Mouse (Mus musculus) MEL (cell line): ENCODE measurements around the gene Nkain1. TPM values are rescaled to one million over a fixed set of nuclear protein-coding genes. Genes with fewer than 3 reads are reported as not detected.

Source experiments
- DNase-seq: peaks from one replicate; pipeline ENCODE4 v3.0.0; 2011; ENCODE audit warnings: low read depth, low spot score
- H3K27ac ChIP-seq: 2 replicates; pipeline ENCODE4 v1.5.1; 2012; ENCODE audit warnings: low read depth, mild to moderate bottlenecking, control low read depth, low read length, moderate library complexity; ENCODE audit not compliant: control insufficient read depth
- H3K27me3 ChIP-seq, 2 experiments: fragments of 150-350 bp in 1 of 2; sonication (generic) in 1 of 2; 2 replicates each; pipeline ENCODE4 v1.6.1; 2012; ENCODE audit warnings: low read length in 2 of 2, mild to moderate bottlenecking in 2 of 2, improper control_type of control experiment in 1 of 2, moderate library complexity in 1 of 2; ENCODE audit not compliant: insufficient read depth in 2 of 2, control insufficient read depth in 1 of 2
- H3K36me3 ChIP-seq, 2 experiments: 2 replicates each; pipeline ENCODE4 v1.6.1; 2012 to 2014; ENCODE audit warnings: low read length in 2 of 2, improper control_type of control experiment in 1 of 2, inconsistent platforms in 1 of 2, mild to moderate bottlenecking in 1 of 2; ENCODE audit not compliant: insufficient read depth in 2 of 2, control insufficient read depth in 1 of 2
- H3K4me1 ChIP-seq, 2 experiments: fragments of 150-350 bp in 1 of 2; sonication (generic) in 1 of 2; 2 replicates each; pipeline ENCODE4 v1.6.1; 2012; ENCODE audit warnings: low read length in 2 of 2, improper control_type of control experiment in 1 of 2, mild to moderate bottlenecking in 1 of 2; ENCODE audit not compliant: insufficient read depth in 2 of 2, control insufficient read depth in 1 of 2
- H3K4me3 ChIP-seq, 2 experiments: fragments of 150-350 bp in 1 of 2; sonication (generic) in 1 of 2; 2 replicates each; pipeline ENCODE4 v1.5.1; 2012; ENCODE audit warnings: low read depth in 2 of 2, low read length in 2 of 2, mild to moderate bottlenecking in 2 of 2, moderate library complexity in 2 of 2, control low read depth in 1 of 2, improper control_type of control experiment in 1 of 2; ENCODE audit not compliant: control insufficient read depth in 1 of 2, insufficient read depth in 1 of 2
- H3K79me2 ChIP-seq: 2 replicates; pipeline ENCODE4 v1.6.1; 2012; ENCODE audit warnings: mild to moderate bottlenecking, low read length, moderate library complexity; ENCODE audit not compliant: control insufficient read depth, poor library complexity, insufficient read depth
- H3K9ac ChIP-seq: 2 replicates; pipeline ENCODE4 v1.6.1; 2012; ENCODE audit warnings: low read depth, mild to moderate bottlenecking, control low read depth, low read length, moderate library complexity; ENCODE audit not compliant: control insufficient read depth, poor library complexity, severe bottlenecking
- H3K9me3 ChIP-seq: fragments of 150-350 bp; sonication (generic); replicated peaks from 2 replicates; pipeline ENCODE4 v1.6.1; 2012; ENCODE audit warnings: mild to moderate bottlenecking, low read length, improper control_type of control experiment, moderate library complexity; ENCODE audit not compliant: insufficient read depth
- BHLHE40 ChIP-seq: IDR thresholded peaks from 2 replicates; pipeline ENCODE4 v1.6.1; 2012; ENCODE audit warnings: low read depth, mild to moderate bottlenecking, inconsistent platforms, low read length, improper control_type of control experiment, borderline replicate concordance
- CHD1 ChIP-seq: IDR thresholded peaks from 2 replicates; pipeline ENCODE4 v1.6.1; 2012; ENCODE audit warnings: low read depth, mild to moderate bottlenecking, inconsistent platforms, low read length, improper control_type of control experiment
- CHD2 ChIP-seq: IDR thresholded peaks from 2 replicates; pipeline ENCODE4 v1.6.1; 2011; ENCODE audit warnings: low read length, improper control_type of control experiment
- CTCF ChIP-seq, 3 experiments: IDR thresholded peaks in 2 of 3; conservative IDR thresholded peaks in 1 of 3; 2 replicates each; pipeline ENCODE4 v1.5.1; 2011 to 2012; ENCODE audit warnings: low read length in 3 of 3, low read depth in 2 of 3, mild to moderate bottlenecking in 2 of 3, improper control_type of control experiment in 1 of 3, inconsistent platforms in 1 of 3, mixed read lengths in 1 of 3, moderate library complexity in 1 of 3; ENCODE audit not compliant: control insufficient read depth in 1 of 3, insufficient read depth in 1 of 3, poor library complexity in 1 of 3, severe bottlenecking in 1 of 3
- ELF1 ChIP-seq: IDR thresholded peaks from 2 replicates; pipeline ENCODE4 v1.6.1; 2014; ENCODE audit warnings: low read depth, mild to moderate bottlenecking, inconsistent platforms, low read length, improper control_type of control experiment, moderate library complexity
- ETS1 ChIP-seq: IDR thresholded peaks from 2 replicates; pipeline ENCODE4 v1.6.1; 2012; ENCODE audit warnings: low read depth, mild to moderate bottlenecking, inconsistent platforms, low read length, improper control_type of control experiment, moderate library complexity
- GABPA ChIP-seq: IDR thresholded peaks from 2 replicates; pipeline ENCODE4 v1.6.1; 2012; ENCODE audit warnings: low read depth, mild to moderate bottlenecking, inconsistent platforms, low read length, improper control_type of control experiment, moderate library complexity
- GATA1 ChIP-seq: IDR thresholded peaks from 2 replicates; pipeline ENCODE4 v1.6.1; 2011; ENCODE audit warnings: low read depth, low read length, improper control_type of control experiment
- HCFC1 ChIP-seq: IDR thresholded peaks from 2 replicates; pipeline ENCODE4 v1.6.1; 2012; ENCODE audit warnings: low read depth, mild to moderate bottlenecking, inconsistent platforms, low read length, improper control_type of control experiment, moderate library complexity
- KAT2A ChIP-seq: conservative IDR thresholded peaks from 2 replicates; pipeline ENCODE4 v1.6.1; 2012; ENCODE audit warnings: low read depth, low read length, improper control_type of control experiment, inconsistent platforms
- MAX ChIP-seq: IDR thresholded peaks from 2 replicates; pipeline ENCODE4 v1.6.1; 2011; ENCODE audit warnings: low read length, improper control_type of control experiment
- MEF2A ChIP-seq: IDR thresholded peaks from 2 replicates; pipeline ENCODE4 v1.6.1; 2014; ENCODE audit warnings: low read depth, mild to moderate bottlenecking, inconsistent platforms, low read length, improper control_type of control experiment; ENCODE audit not compliant: poor library complexity, insufficient replicate concordance, severe bottlenecking; ENCODE audit errors: extremely low read depth
- MXI1 ChIP-seq: IDR thresholded peaks from 2 replicates; pipeline ENCODE4 v1.6.1; 2011; ENCODE audit warnings: mild to moderate bottlenecking, low read depth, low read length, improper control_type of control experiment
- MYB ChIP-seq: IDR thresholded peaks from 2 replicates; pipeline ENCODE4 v1.6.1; 2011; ENCODE audit warnings: mild to moderate bottlenecking, low read depth, low read length, improper control_type of control experiment
- MYC ChIP-seq: IDR thresholded peaks from 2 replicates; pipeline ENCODE4 v1.6.1; 2011; ENCODE audit warnings: low read depth, mild to moderate bottlenecking, low read length, improper control_type of control experiment, moderate library complexity
- NRF1 ChIP-seq: IDR thresholded peaks from 2 replicates; pipeline ENCODE4 v1.6.1; 2014; ENCODE audit warnings: low read depth, mild to moderate bottlenecking, inconsistent platforms, low read length, improper control_type of control experiment, moderate library complexity; ENCODE audit not compliant: poor library complexity, insufficient read depth, severe bottlenecking
- POLR2A ChIP-seq, 2 experiments: IDR thresholded peaks; 2 replicates each; pipeline ENCODE4 v1.6.1; 2011 to 2012; ENCODE audit warnings: low read length in 2 of 2, mild to moderate bottlenecking in 2 of 2, control low read depth in 1 of 2, improper control_type of control experiment in 1 of 2, low read depth in 1 of 2, moderate library complexity in 1 of 2; ENCODE audit not compliant: control insufficient read depth in 1 of 2, insufficient read depth in 1 of 2, poor library complexity in 1 of 2
- POLR2AphosphoS2 ChIP-seq: IDR thresholded peaks from 2 replicates; pipeline ENCODE4 v1.6.1; 2011; ENCODE audit warnings: low read length, improper control_type of control experiment
- POLR2AphosphoS5 ChIP-seq: IDR thresholded peaks from 2 replicates; pipeline ENCODE4 v1.6.1; 2012; ENCODE audit warnings: low read depth, borderline replicate concordance, mild to moderate bottlenecking, inconsistent platforms, low read length, moderate library complexity, mixed read lengths
- RCOR1 ChIP-seq: IDR thresholded peaks from 2 replicates; pipeline ENCODE4 v1.6.1; 2012; ENCODE audit warnings: low read depth, mild to moderate bottlenecking, inconsistent platforms, low read length, improper control_type of control experiment
- SIN3A ChIP-seq: IDR thresholded peaks from 2 replicates; pipeline ENCODE4 v1.6.1; 2012; ENCODE audit warnings: low read length, improper control_type of control experiment, inconsistent platforms
- TAL1 ChIP-seq: IDR thresholded peaks from 2 replicates; pipeline ENCODE4 v1.6.1; 2012; ENCODE audit warnings: mild to moderate bottlenecking, inconsistent platforms, low read length, moderate library complexity, mixed read lengths
- TBP ChIP-seq: IDR thresholded peaks from 2 replicates; pipeline ENCODE4 v1.8.0; 2011; ENCODE audit warnings: low read depth, low read length, improper control_type of control experiment
- ZC3H11A ChIP-seq: IDR thresholded peaks from 2 replicates; pipeline ENCODE4 v1.6.1; 2012; ENCODE audit warnings: low read depth, mild to moderate bottlenecking, inconsistent platforms, low read length, improper control_type of control experiment
- ZMIZ1 ChIP-seq: IDR thresholded peaks from 2 replicates; pipeline ENCODE4 v1.6.1; 2012; ENCODE audit warnings: low read depth, mild to moderate bottlenecking, inconsistent platforms, low read length, improper control_type of control experiment, moderate library complexity
- ZNF384 ChIP-seq: IDR thresholded peaks from 2 replicates; pipeline ENCODE4 v1.6.1; 2012; ENCODE audit warnings: low read depth, mild to moderate bottlenecking, inconsistent platforms, low read length, improper control_type of control experiment
- polyA plus RNA-seq, 2 experiments: library from polyadenylated mRNA; stranded (reverse) in 1 of 2; unstranded in 1 of 2; fragments of >175 nt in 1 of 2; fragments of >200 nt in 1 of 2; gene quantifications; 2 replicates each; pipeline versions ENCODE4 v1.2.1 to v1.2.4; 2012; ENCODE audit warnings: low replicate concordance in 2 of 2, low read depth in 1 of 2; ENCODE audit not compliant: insufficient read length in 2 of 2, insufficient read depth in 1 of 2, missing spikeins in 1 of 2
- total RNA-seq: library from RNA; depleted of rRNA; stranded (reverse); fragments of 300-350 nt; gene quantifications from 2 replicates; pipeline ENCODE4 v1.2.3, GENCODE M21; 2012

The Nkain1 gene
- total and polyA plus RNA-seq, 3 experiments = 5.3 to 18.5 TPM; not detected in 1

GRCm38 (mm10) chr4:130556224-130556623 lies 17.7 kb downstream of the Nkain1 start:
- TF ChIP-seq GATA1 = no peak
- no peak for TF ChIP-seq SIN3A
- TF ChIP-seq ETS1 = no peak
- no peak for TF ChIP-seq KAT2A
- TF ChIP-seq RCOR1 = no peak
- no peak for TF ChIP-seq CHD1
- TF ChIP-seq MXI1 = no peak
- TF ChIP-seq TBP = no peak
- TF ChIP-seq TAL1 = no peak
- TF ChIP-seq BHLHE40 = no peak
- no peak for TF ChIP-seq GABPA
- no peak for TF ChIP-seq CHD2
- TF ChIP-seq POLR2AphosphoS2 = no peak
- TF ChIP-seq NRF1 = no peak
- no peak for TF ChIP-seq POLR2AphosphoS5
- TF ChIP-seq ZNF384 = no peak
- no peak for TF ChIP-seq ZMIZ1
- H3K9me3 ChIP-seq = no peaks in the 10 kb centered on the region

GRCm38 (mm10) chr4:130553121-130553448 lies 20.9 kb downstream of the Nkain1 start:
- Histone ChIP-seq H3K9ac (no peak overlapping the region), H3K4me3 (no peak overlapping the region), H3K79me2 (no peaks in the 10 kb centered on the region), H3K4me1 (no peaks in the 10 kb centered on the region), H3K27me3 (no peaks in the 10 kb centered on the region), H3K9me3 (no peaks in the 10 kb centered on the region), H3K36me3 (peaks cover 0 to 2% of the 10 kb centered on the region in 2 experiments; a peak in 1 of 4 replicates), H3K27ac (no peak overlapping the region)
- peak; percentile 23 for DNase-seq
- TF ChIP-seq MYC = no peak
- no peak for TF ChIP-seq TBP
- no peak for TF ChIP-seq POLR2AphosphoS2
- TF ChIP-seq SIN3A = no peak
- no peak for TF ChIP-seq RCOR1
- no peak for TF ChIP-seq BHLHE40
- TF ChIP-seq CTCF (IDR thresholded peaks at IDR 0.05 in 2 of 3, conservative IDR thresholded peaks at IDR 0.05 in 1 of 3; ENCODE audit: control insufficient read depth in 1 of 3, insufficient read depth in 1 of 3, low read depth in 2 of 3, low read length in 3 of 3, poor library complexity in 1 of 3, severe bottlenecking in 1 of 3) = no peak
- no peak for TF ChIP-seq POLR2AphosphoS5
- no peak for TF ChIP-seq ELF1
- no peak for TF ChIP-seq MYB
- TF ChIP-seq POLR2A (IDR thresholded peaks at IDR 0.05; ENCODE audit: control insufficient read depth in 1 of 2, insufficient read depth in 1 of 2, low read depth in 1 of 2, low read length in 2 of 2, poor library complexity in 1 of 2) = no peak
- TF ChIP-seq ETS1 = no peak
- no peak for TF ChIP-seq MEF2A
- no peak for TF ChIP-seq ZC3H11A
- TF ChIP-seq ZNF384 = no peak
- TF ChIP-seq ZMIZ1 = no peak
- TF ChIP-seq HCFC1 = no peak
- TF ChIP-seq MAX = no peak

More at GRCm38 (mm10) chr4:130556224-130556623, 17.7 kb downstream of the Nkain1 start:
- Histone ChIP-seq H3K9ac (no peak overlapping the region), H3K27me3 (peaks cover 0 to 2% of the 10 kb centered on the region in 2 experiments; a peak in 1 of 4 replicates), H3K27ac (no peak overlapping the region), H3K4me3 (no peak overlapping the region), H3K4me1 (no peaks in the 10 kb centered on the region), H3K36me3 (peaks cover 0 to 2% of the 10 kb centered on the region in 2 experiments; a peak in 1 of 4 replicates), H3K79me2 (no peaks in the 10 kb centered on the region)
- DNase-seq = no peak
